7 mouse cellular contexts compared by ENCODE assay signal in the genomic region with DNA sequence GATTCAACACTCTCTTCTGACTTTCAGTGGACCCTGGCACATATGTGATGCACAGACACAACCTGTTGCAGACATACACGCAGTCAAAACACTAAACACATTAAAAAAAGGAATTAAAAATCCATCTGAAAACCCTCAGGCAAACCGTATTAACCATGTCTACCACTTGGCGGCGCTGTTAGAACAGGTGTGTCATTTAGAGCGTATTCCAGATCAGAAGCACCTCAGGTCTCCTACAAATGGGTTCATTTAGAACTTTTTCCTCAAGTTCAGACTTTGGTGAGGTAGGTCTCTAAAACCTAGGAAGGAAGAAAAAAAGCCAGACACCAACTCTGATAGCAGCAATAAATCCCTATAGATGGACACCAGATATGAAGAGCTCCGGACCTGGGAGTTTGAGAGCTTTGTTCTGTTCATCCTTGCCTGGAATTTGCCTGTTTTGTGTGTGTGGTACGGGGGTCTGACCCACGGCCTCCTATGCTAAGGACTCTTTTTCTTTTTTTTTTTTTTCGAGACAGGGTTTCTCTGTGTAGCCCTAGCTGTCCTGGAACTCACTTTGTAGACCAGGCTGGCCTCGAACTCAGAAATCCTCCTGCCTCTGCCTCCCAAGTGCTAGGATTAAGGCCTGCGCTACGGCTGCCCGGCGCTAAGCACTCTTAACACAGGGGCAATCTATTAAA. TPM values are rescaled to one million over a fixed set of nuclear protein-coding genes. Genes with fewer than 3 reads are reported as not detected.
DNase-seq lines count a peak whose midpoint lies in the region; ATAC-seq lines count a peak whose summit lies in the region.

No protein-coding gene starts in this region.

- 28% methylated on average over 14 of the region's 14 CpGs for WGBS in intestine, embryonic 15.5 days

- peaks cover 9% of the 10 kb centered on the region for H3K4me1 ChIP-seq in intestine, embryonic 15.5 days (replicated peaks)

- peak overlapping the region; percentile 11; the same call in 1 of the 2 replicates for H3K9ac ChIP-seq in intestine, embryonic 15.5 days

- no peaks in the 10 kb centered on the region for H3K36me3 ChIP-seq in intestine, embryonic 15.5 days

- H3K27ac ChIP-seq in intestine, embryonic 15.5 days = peak overlapping the region; percentile 60

- DNase-seq in adipocyte (ENCODE audit: low spot score) = peak; percentile 87
- peak; percentile 80 for DNase-seq in cerebellum, adult 9-11 months
- peak; percentile 59 to 69 for DNase-seq in frontal cortex, postnatal 36 days (ENCODE audit: low spot score in 2 of 2)
- DNase-seq in left cerebral cortex, postnatal 10 days (ENCODE audit: extremely low spot score in 1 of 2, low spot score in 2 of 2) = peak; percentile 53 to 64
- DNase-seq in skeletal muscle tissue, adult 2 months (ENCODE audit: low read depth, low spot score) = peak; percentile 45

- H3K27me3 ChIP-seq in intestine, embryonic 15.5 days (replicated peaks) = no peaks in the 10 kb centered on the region; the same call in 1 of the 2 replicates

- peak overlapping the region; percentile 90 for H3K4me3 ChIP-seq in intestine, embryonic 15.5 days (replicated peaks)

- no peaks in the 10 kb centered on the region for H3K9me3 ChIP-seq in intestine, embryonic 15.5 days

- peak; percentile 4; the same call in 1 of the 2 replicates for ATAC-seq in intestine, embryonic 15.5 days
- ATAC-seq in megakaryocyte progenitor cell, adult 5-6 weeks (replicated peaks; ENCODE audit: poor library complexity) = peak; percentile 27; the same call in 1 of the 2 replicates

- intact Hi-C loops in left cerebral cortex, postnatal 10 days (cut with DNase I) = loop anchor here (2.0 kb wide), 1 partner anchor 44 kb away; a partner anchor contains a TSS

- H3K4me2 ChIP-seq in intestine, embryonic 15.5 days (replicated peaks) = peak overlapping the region; percentile 60

RNA-seq across cellular contexts. Expression of a gene that starts 1.0 kb away (rescaled TPM):
- polyA plus RNA-seq in intestine, embryonic 15.5 days (2015; fragmentation: Nextera tagmentation; extraction: Ambion mirVana) = 143 and 150 TPM in 2 replicates
- 10 to 100 TPM; 88.4 to 89.2 TPM for total RNA-seq in left cerebral cortex, postnatal 10 days (2021)
- total RNA-seq in megakaryocyte progenitor cell, adult 5-6 weeks (2015) = 55.7 and 56.9 TPM in 2 replicates
- 97.5 and 100 TPM in 2 replicates for total RNA-seq in megakaryocyte progenitor cell, adult 5-6 weeks (2017)

RNA-seq across cellular contexts. Expression of a gene that starts 45.0 kb away (rescaled TPM):
- 57.0 and 60.5 TPM in 2 replicates for polyA plus RNA-seq in intestine, embryonic 15.5 days (2015; fragmentation: Nextera tagmentation; extraction: Ambion mirVana)
- 10 to 100 TPM; 33.2 to 35.1 TPM for total RNA-seq in left cerebral cortex, postnatal 10 days (2021)
- total RNA-seq in megakaryocyte progenitor cell, adult 5-6 weeks (2015) = 34.0 and 37.9 TPM in 2 replicates
- total RNA-seq in megakaryocyte progenitor cell, adult 5-6 weeks (2017) = 16.0 and 27.9 TPM in 2 replicates

RNA-seq across cellular contexts. Expression of a gene that starts 46.2 kb away (rescaled TPM):
- polyA plus RNA-seq in intestine, embryonic 15.5 days (2015; fragmentation: Nextera tagmentation; extraction: Ambion mirVana) = 48.1 and 52.0 TPM in 2 replicates
- total RNA-seq in left cerebral cortex, postnatal 10 days (2021) = 10 to 100 TPM; 66.4 to 67.7 TPM
- 80.9 and 85.5 TPM in 2 replicates for total RNA-seq in megakaryocyte progenitor cell, adult 5-6 weeks (2015)
- 66.8 and 68.2 TPM in 2 replicates for total RNA-seq in megakaryocyte progenitor cell, adult 5-6 weeks (2017)

RNA-seq across cellular contexts. Expression of a gene that starts 54.5 kb away (rescaled TPM):
- polyA plus RNA-seq in intestine, embryonic 15.5 days (2015; fragmentation: Nextera tagmentation; extraction: Ambion mirVana) = 106 and 115 TPM in 2 replicates
- total RNA-seq in left cerebral cortex, postnatal 10 days (2021) = 1 to 10 TPM; 1.1 to 1.9 TPM
- total RNA-seq in megakaryocyte progenitor cell, adult 5-6 weeks (2015) = 0.32 and 0.57 TPM in 2 replicates
- 0.44 and 2.8 TPM in 2 replicates for total RNA-seq in megakaryocyte progenitor cell, adult 5-6 weeks (2017)

RNA-seq across cellular contexts. Expression of a gene that starts 58.0 kb away (rescaled TPM):
- polyA plus RNA-seq in intestine, embryonic 15.5 days (2015; fragmentation: Nextera tagmentation; extraction: Ambion mirVana) = 70.6 and 75.7 TPM in 2 replicates
- total RNA-seq in left cerebral cortex, postnatal 10 days (2021) = 10 to 100 TPM; 60.1 to 66.9 TPM
- 63.4 and 64.5 TPM in 2 replicates for total RNA-seq in megakaryocyte progenitor cell, adult 5-6 weeks (2015)
- total RNA-seq in megakaryocyte progenitor cell, adult 5-6 weeks (2017) = 87.0 and 89.9 TPM in 2 replicates

Comparison
In these comparisons a context has a peak if more than half of its experiments do, and no peak if none do; other contexts are left out.
1. Peak in every context shown above with its lines: DNase-seq, ATAC-seq, H3K4me3 ChIP-seq and H3K27ac ChIP-seq.